Mouse (Mus musculus): ENCODE data around the gene Sema6d.

DNA sequence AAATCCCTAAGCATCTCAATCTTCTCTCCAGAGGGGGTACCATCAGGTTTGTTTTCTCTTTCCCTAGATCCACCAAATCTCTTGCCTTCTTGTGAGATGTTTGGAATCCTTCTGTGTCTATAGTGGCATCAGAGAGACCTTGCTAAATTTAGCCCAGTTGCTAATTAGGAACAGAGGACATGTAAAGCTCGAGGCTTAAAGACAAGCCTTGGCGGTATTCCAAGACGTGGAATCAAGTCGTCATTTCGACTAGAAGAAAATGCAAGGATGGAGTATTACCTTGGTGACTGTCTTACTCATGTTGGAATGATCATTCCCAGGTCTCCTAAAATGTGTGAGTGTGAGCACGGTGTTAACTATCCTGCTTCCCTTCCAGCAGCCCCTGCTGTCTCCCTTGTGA, 314.2 kb downstream of the Sema6d start:
- no peak for TF ChIP-seq CTCF (IDR thresholded peaks at IDR 0.05)
- TF ChIP-seq POLR2A (IDR thresholded peaks at IDR 0.05; ENCODE audit: insufficient read depth, low read depth, low read length), result no peak
